Mouse (Mus musculus): ENCODE data around the gene Ifna13. TPM values are rescaled to one million over a fixed set of nuclear protein-coding genes. Genes with fewer than 3 reads are reported as not detected.

The Ifna13 gene
- total and polyA plus RNA-seq, 3 experiments = not detected

GRCm38 (mm10) chr4:88634311-88634710, 9.9 kb downstream of the Ifna13 start, which contains the start of gene C87499:
C87499 (minus strand) TSS chr4:88634411.
- DNase-seq (ENCODE audit: low read depth, low spot score) = no peak
- Histone ChIP-seq H3K4me1 (ENCODE audit: control insufficient read depth in 1 of 2, insufficient read depth in 2 of 2, low read length in 2 of 2) (no peaks in the 10 kb centered on the region), H3K36me3 (ENCODE audit: control insufficient read depth in 1 of 2, insufficient read depth in 2 of 2, low read length in 2 of 2) (no peaks in the 10 kb centered on the region), H3K4me3 (ENCODE audit: control insufficient read depth in 1 of 2, insufficient read depth in 1 of 2, low read depth in 2 of 2, low read length in 2 of 2) (no peak within 1 kb of the TSS), H3K9ac (ENCODE audit: control insufficient read depth, low read depth, low read length, poor library complexity, severe bottlenecking) (no peak within 1 kb of the TSS), H3K79me2 (ENCODE audit: control insufficient read depth, insufficient read depth, low read length, poor library complexity) (no peaks in the 10 kb centered on the region), H3K27me3 (ENCODE audit: control insufficient read depth in 1 of 2, insufficient read depth in 2 of 2, low read length in 2 of 2) (no peaks in the 10 kb centered on the region; a peak in 1 of 4 replicates), H3K9me3 (replicated peaks; ENCODE audit: insufficient read depth, low read length) (no peaks in the 10 kb centered on the region), H3K27ac (ENCODE audit: control insufficient read depth, low read depth, low read length) (no peak within 1 kb of the TSS)
- TF ChIP-seq MAFK (IDR thresholded peaks at IDR 0.05; ENCODE audit: borderline replicate concordance, low read depth, low read length) (no peak), ZNF384 (IDR thresholded peaks at IDR 0.05; ENCODE audit: low read depth, low read length) (no peak), ZMIZ1 (IDR thresholded peaks at IDR 0.05; ENCODE audit: low read depth, low read length) (no peak), MAZ (IDR thresholded peaks at IDR 0.05; ENCODE audit: low read depth, low read length) (no peak), POLR2AphosphoS5 (IDR thresholded peaks at IDR 0.05; ENCODE audit: borderline replicate concordance, low read depth, low read length) (no peak), UBTF (IDR thresholded peaks at IDR 0.05; ENCODE audit: borderline replicate concordance, insufficient read depth, low read depth, low read length) (no peak), MXI1 (IDR thresholded peaks at IDR 0.05; ENCODE audit: low read depth, low read length) (no peak), TCF12 (IDR thresholded peaks at IDR 0.05; ENCODE audit: low read depth, low read length) (no peak), ELF1 (IDR thresholded peaks at IDR 0.05; ENCODE audit: low read depth, low read length) (no peak), JUND (IDR thresholded peaks at IDR 0.05; ENCODE audit: low read depth, low read length) (no peak), MEF2A (IDR thresholded peaks at IDR 0.05; ENCODE audit: extremely low read depth, insufficient replicate concordance, low read depth, low read length, poor library complexity, severe bottlenecking) (no peak)

- Histone ChIP-seq H3K9ac (ENCODE audit: control insufficient read depth, low read depth, low read length, poor library complexity, severe bottlenecking) (no peak within 1 kb of the TSS), H3K9me3 (replicated peaks; ENCODE audit: insufficient read depth, low read length) (no peaks in the 10 kb centered on the region), H3K4me1 (ENCODE audit: control insufficient read depth in 1 of 2, insufficient read depth in 2 of 2, low read length in 2 of 2) (no peaks in the 10 kb centered on the region), H3K36me3 (ENCODE audit: control insufficient read depth in 1 of 2, insufficient read depth in 2 of 2, low read length in 2 of 2) (no peaks in the 10 kb centered on the region), H3K27ac (ENCODE audit: control insufficient read depth, low read depth, low read length) (no peak within 1 kb of the TSS), H3K4me3 (ENCODE audit: control insufficient read depth in 1 of 2, insufficient read depth in 1 of 2, low read depth in 2 of 2, low read length in 2 of 2) (no peak within 1 kb of the TSS), H3K27me3 (ENCODE audit: control insufficient read depth in 1 of 2, insufficient read depth in 2 of 2, low read length in 2 of 2) (no peaks in the 10 kb centered on the region; a peak in 1 of 4 replicates), H3K79me2 (ENCODE audit: control insufficient read depth, insufficient read depth, low read length, poor library complexity) (no peaks in the 10 kb centered on the region)
- TF ChIP-seq POLR2AphosphoS5 (IDR thresholded peaks at IDR 0.05; ENCODE audit: borderline replicate concordance, low read depth, low read length) (no peak), KAT2A (conservative IDR thresholded peaks at IDR 0.05; ENCODE audit: low read depth, low read length) (no peak), USF2 (IDR thresholded peaks at IDR 0.05; ENCODE audit: borderline replicate concordance in 1 of 2, insufficient read depth in 1 of 2, low read depth in 1 of 2, low read length in 2 of 2) (no peak), E2F4 (IDR thresholded peaks at IDR 0.05; ENCODE audit: borderline replicate concordance, low read depth, low read length) (no peak), POLR2A (IDR thresholded peaks at IDR 0.05; ENCODE audit: control insufficient read depth in 1 of 2, insufficient read depth in 1 of 2, low read depth in 1 of 2, low read length in 2 of 2, poor library complexity in 1 of 2) (no peak), ELF1 (IDR thresholded peaks at IDR 0.05; ENCODE audit: low read depth, low read length) (no peak), MYB (IDR thresholded peaks at IDR 0.05; ENCODE audit: low read depth, low read length) (no peak), MYC (IDR thresholded peaks at IDR 0.05; ENCODE audit: low read depth, low read length) (no peak), GABPA (IDR thresholded peaks at IDR 0.05; ENCODE audit: low read depth, low read length) (no peak), NRF1 (IDR thresholded peaks at IDR 0.05; ENCODE audit: insufficient read depth, low read depth, low read length, poor library complexity, severe bottlenecking) (no peak), CHD2 (IDR thresholded peaks at IDR 0.05; ENCODE audit: low read length) (no peak), ETS1 (IDR thresholded peaks at IDR 0.05; ENCODE audit: low read depth, low read length) (no peak), MEF2A (IDR thresholded peaks at IDR 0.05; ENCODE audit: extremely low read depth, insufficient replicate concordance, low read depth, low read length, poor library complexity, severe bottlenecking) (no peak), ZC3H11A (IDR thresholded peaks at IDR 0.05; ENCODE audit: low read depth, low read length) (no peak), CHD1 (IDR thresholded peaks at IDR 0.05; ENCODE audit: low read depth, low read length) (no peak), TCF12 (IDR thresholded peaks at IDR 0.05; ENCODE audit: low read depth, low read length) (no peak), CTCF (IDR thresholded peaks at IDR 0.05 in 2 of 3, conservative IDR thresholded peaks at IDR 0.05 in 1 of 3; ENCODE audit: control insufficient read depth in 1 of 3, insufficient read depth in 1 of 3, low read depth in 2 of 3, low read length in 3 of 3, poor library complexity in 1 of 3, severe bottlenecking in 1 of 3) (no peak)
- no peak for DNase-seq (ENCODE audit: low read depth, low spot score)
Measured at GRCm38 (mm10) chr4:88603276-88603675, 41.0 kb downstream of the Ifna13 start, which contains the start of gene Ifna12. Ifna12 (minus strand) TSS chr4:88603376.
